Mouse (Mus musculus) Muller cell, postnatal 12 days (primary cell): ENCODE results near the gene Gga3.

Source experiments
- DNase-seq: peaks from one replicate; pipeline ENCODE4 v3.0.0-alpha.2; 2015; ENCODE audit errors: inconsistent ontology term

The Gga3 gene

DNA sequence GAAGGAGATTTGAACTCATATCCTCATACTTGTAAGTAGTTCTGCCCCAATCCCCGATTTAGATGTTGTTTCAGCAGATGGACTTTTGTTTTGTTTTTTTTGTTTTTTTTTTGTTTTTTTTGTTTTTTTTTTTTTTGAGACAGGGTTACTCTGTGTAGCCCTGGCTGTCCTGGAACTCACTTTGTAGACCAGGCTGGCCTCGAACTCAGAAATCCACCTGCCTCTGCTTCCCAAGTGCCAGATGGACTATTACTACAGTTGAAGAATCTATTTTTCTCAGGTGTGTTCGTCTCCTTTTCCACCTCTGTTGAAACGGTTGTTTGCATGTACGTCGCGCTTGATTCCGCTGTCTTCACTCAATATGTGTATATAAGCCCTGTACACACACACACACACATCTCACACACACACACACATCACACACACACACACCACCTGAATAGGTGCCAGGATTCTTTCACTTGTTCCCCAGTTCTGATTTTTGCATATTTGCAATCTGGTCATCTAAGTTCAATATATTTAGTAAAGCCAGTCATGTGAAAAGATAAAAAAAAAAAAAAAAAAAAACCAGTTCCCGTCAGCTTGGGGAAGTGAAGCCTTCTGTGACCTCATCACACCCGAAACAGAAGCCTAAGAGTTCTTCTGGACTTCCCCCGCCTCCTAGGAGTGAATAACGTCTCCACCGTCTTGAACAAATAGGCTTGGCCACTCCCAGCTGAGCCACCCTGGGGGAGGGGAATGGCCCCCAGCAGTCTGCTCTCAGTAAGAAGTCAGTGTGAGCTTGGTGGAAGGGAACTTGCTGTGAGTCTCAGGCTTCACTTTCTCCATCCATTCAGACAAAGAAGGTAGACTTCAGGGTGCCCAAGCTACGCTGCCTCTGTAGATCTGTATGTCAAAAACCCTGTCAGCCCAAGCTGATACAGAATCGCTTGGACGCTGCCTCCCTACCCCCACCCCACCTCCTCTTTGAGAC, 27.0 kb upstream of the Gga3 start:
- DNase-seq = peak; percentile 18

DNA sequence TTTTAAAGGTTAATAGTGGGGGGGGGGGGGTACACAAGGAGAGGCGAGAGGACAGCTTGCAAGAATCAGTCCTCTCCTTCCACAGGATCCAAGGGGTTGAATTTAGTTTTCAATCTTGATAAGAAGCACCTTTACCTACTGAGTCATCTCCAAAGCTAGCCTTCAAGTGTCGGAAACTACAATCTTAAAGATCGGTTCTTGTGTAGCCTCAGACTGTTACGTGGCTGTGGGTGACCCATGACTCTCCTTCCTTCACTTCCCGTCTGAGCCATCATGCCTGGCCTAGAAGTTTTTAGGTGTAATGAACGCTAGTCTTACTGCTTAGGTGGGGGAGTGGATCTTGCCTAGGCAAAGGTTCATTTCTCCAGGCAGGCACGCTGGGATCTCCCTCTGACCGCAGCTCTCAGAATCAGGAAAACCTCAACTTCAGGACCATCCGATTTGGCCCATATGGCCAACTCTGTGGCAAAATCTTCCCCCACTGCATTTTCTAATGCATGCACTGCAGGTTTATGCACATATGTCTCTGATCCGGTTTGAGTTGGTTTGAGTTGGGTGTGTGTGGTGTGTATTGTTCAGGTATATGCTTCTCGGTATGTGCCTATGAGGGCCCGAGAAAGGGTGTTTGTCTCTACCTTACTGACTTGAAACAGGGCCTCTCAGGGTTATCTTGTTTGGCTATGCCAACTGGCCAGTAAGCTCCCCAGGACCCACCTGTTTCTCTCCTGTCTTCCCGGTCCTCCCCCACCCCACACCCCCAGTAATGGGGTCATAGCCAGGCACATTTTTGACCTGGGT, 26.1 kb upstream of the Gga3 start:
- no peak for DNase-seq

DNA sequence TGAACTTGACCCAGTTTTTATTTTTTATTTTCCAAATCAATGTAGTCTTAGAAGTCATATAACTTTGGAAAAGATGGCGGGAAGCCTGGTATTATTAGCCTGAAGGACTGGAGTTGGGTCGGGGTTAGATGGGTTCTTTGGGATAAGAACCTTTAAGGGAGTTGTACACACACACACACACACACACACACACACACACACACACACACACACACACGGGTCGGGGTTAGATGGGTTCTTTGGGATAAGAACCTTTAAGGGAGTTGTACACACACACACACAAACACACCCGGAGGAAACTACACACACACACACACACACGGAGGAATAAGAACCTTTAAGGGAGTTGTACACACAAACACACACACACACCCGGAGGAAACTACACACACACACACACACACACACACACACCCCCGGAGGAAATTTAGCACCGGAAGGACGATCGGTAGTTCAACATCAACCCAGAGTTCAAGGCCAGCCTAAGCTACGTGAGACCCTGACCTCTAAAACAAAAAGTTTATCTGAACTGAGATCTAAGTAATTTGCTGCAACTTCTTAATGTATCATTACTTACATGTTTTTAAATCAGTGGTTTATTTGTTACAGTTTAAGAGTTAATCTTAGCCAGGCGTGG, 24.7 kb upstream of the Gga3 start:
- DNase-seq = no peak

DNA sequence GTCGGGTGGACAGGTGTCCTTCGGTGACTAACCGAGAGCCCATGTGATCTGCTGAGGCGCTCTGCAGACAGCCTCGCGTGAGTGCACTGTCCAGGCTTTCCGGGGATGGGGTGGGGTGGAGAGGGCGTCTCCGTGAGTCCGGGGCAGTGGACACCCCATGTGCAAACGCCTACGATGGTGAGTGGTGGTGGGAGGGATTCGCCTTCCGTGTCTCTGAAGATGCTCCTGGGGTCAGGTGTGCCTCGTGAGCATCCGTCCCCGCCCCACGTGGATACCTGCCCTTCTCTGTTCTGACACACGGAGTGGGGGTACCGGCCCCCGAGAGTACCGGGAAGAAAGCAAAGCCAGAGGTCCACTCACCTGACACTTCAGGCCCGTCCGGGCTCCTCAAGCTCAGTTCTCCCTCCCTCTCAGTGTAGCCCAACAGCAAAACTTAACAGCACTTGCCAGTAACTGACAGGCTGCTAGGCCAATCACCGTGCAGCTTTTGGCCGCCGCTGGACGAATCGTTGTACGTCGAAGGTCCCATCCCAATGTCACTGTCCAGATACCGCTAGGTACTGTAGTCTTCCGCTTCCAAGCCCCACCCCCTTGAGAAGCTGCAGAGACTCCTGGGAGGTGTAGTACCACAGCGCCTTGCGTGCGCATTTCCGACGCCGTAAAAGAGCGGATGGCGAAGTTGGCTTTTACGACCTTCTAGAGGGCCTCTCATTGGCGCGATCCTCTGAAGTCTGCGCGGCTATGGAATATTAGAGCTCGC, 24.0 kb upstream of the Gga3 start, which contains the start of gene Slc25a19:
Gene Slc25a19, minus strand, starts transcription at position 591 of the 760 bp plus-strand sequence.
- DNase-seq = peak; percentile 99

DNA sequence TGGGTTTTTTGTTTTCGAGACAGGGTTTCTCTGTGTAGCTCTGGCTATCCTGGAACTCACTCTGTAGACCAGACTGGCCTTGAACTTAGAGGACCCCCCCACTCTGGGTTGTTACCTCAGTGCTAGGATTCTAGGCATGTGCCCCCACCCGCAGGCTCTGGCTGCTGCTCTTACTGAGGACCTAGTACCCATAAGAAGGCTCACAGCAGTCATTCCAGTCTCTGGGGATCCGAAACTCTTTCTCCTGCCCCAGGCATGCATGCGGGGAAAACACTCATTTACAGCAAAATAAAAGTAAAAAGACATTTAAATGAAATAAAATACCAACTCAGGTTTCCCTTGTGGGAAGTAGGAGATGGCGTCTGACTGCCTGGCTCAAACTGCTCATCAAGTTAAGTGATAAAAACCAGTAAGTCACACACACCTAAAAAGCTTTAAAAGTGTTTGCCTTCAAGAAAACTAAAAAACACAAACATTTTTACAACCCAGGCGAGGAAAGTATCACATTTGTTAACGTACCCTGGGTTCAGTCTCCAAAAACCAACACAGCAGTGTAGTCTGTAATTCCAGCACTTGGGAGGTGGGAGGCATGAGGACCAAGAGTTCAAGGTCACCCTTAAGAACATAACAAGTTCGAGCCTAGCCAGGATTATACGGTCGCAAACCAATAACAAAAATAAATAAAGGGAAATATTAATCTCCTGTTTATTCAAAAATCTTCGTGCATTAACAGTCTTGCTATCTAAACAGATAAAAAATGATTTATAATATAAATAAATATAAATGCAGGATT, 23.2 kb upstream of the Gga3 start:
- no peak for DNase-seq

DNA sequence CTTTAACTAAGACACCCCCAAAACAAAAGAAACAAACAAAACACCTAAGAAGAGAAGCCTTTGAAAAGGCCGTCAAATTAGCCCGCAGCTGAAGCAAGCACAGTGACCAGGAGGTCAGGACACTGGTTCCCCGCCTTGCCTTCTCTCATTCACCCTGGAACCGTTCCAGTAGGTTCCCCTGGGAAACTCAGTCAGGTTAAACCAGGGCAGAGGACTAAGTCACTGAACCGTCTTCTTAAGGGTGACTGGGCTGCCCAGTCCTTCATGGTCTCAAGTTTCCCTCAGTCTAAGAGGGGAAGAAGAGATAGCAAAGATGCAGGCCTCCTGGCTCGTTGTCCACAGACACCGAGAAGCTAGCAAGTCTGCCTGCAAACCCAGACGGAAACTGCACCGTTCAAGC, 22.0 kb upstream of the Gga3 start:
- DNase-seq = no peak

DNA sequence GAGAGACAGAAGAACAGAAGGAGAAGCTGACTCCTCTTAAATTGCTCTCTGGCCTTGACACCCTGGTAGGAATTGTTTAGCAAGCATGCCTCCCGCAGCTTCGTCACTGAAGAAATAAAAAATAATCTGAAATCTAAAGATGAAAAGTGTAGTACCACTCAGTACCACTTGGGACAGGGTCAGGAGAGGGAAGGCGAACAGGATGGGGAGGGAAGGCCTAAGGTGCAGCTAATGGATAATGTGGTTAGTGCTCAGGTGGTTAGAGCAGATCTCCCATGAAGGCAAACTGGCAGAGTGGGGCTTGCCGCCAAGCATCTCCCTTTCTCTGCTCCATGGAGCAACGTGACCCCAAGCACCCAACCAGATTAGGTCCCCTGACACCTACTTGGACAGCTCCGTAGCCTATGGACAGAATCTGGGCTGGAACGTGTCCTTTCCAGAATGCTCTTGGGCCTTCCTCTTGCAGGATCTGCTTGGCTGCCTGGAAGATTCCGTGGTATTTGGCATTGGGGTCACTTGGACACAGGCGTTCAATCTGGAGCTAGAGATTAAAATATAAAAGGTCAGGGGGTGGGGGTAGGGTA, 19.7 kb upstream of the Gga3 start:
- no peak for DNase-seq

DNA sequence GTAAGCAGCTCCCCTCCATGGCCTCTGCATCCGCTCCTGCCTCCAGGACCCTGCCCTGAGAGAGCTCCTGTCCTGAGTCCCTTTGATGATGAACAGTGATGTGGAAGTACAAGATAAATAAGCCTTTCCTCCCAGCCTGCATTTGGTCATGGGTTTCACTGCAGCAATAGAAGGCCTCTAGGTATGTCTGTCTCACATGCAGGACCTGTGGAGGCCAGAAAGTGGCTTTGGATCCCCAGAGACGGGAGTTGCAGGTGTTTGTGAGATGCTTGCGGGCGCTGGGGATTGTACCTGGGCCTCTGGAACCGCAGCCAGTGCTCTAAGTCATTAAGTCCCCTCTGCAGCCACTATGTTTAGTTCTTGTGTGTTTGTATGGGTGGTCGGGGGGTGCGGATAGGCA, 16.1 kb upstream of the Gga3 start:
- no peak for DNase-seq

DNA sequence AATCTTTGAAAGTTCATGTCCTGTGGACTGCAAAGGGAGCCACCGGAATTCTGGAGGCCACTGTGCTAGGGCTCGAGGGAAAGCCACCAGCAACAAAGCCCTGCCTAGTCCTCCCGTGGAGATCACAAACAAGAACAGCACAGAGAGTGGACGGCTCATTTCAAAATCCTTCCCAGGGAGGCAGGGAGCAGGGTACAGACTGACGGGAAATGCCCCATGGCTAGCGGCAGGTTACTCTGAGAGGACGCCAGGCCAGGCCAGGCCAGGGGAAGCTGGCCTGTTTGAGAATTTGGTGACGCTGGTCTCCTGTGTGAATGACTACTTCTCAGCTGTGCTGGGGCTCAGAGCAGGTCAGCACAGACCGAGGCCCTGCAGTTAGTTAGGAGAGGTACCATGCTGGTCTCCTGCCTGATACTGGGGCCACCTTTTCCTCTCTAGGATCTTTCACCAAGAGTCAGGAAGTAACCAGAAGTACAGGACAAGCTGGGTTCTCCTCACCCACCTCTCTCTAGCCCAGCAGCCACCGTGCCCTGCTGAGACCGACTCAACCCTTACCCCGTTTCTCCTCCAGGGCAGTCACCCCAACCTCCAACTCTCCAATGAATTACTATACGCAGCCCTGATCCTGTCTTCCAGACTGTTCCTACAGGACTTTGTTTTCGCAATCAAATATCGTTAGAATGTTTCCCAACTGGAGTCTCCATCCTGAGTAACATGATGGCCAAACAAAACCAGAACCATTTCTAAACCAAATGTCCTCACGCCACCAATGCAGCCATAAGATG, 15.1 kb upstream of the Gga3 start:
- no peak for DNase-seq

DNA sequence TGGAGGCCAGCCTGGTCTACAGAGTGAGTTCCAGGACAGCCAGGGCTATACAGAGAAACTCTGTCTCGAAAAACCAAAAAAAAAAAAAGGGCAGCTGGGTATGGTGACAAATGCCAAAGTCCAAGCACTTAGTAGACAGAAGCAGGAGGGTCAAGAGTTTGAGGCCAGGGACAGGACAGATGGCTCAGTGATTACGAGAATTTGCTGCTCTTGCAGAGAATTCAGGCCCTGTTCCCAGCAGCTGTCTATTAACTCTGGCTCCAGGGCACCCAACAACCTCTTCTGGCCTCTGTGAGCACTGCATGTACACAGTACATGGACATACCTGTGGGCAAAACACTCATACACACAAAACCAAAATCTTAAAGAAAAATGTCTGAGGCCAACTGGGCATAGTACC, 14.2 kb upstream of the Gga3 start:
- DNase-seq = no peak

DNA sequence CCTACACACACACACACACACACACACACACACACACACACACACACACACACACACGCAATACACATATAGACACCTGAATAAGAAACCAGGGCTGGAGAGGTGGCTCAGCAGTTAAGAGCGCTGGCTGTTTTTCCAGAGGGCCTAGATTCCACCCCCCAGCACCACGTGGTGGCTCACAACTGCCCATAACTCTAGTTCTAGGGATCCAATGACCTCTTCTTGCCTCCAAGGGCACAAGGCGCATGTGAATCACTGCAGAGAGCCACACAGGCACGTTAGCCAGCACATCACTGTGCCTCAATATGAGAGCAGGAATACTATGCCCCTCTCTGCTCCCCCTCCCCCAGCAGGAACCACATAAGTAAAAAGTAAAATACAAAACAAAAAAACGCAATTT, 13.0 kb upstream of the Gga3 start:
- DNase-seq = no peak

DNA sequence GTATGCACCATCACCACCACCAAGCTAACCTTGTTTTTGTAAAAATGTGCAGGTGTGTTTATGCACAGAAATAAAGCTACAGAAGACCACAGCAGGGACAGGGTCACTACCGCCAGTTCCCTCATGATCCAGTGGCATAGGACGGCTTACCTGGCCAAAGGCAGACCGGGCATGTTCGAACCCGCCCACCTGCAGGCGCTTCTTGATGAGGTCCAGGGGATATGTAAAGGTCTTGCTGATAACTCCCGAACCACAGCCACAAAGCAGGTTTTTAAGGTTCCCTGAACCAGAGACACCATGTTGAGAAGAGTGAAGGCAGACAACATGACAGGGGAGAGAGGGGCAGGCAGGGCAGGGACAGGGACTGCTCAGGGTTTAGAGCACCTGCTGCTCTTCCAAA, 12.5 kb upstream of the Gga3 start:
- no peak for DNase-seq

DNA sequence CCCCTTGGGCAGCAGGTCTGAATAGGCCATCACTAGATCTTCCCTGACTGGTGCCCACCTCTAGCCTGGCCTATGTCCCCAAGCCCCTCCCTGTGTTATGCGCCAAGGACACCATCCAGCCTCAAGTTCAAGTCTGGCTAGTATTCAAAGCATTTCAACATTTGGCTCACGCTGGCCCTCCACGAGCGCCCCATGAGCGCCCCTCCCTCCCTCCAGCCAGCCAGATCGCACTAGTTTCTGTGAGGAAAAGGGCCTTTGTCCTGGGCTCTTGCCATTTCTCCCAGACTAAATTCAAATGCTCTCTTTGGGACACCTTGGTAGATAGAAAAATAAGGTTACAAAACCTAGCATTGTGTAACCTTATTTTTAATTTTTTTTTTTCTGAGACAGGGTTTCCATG, 12.0 kb upstream of the Gga3 start:
- no peak for DNase-seq

DNA sequence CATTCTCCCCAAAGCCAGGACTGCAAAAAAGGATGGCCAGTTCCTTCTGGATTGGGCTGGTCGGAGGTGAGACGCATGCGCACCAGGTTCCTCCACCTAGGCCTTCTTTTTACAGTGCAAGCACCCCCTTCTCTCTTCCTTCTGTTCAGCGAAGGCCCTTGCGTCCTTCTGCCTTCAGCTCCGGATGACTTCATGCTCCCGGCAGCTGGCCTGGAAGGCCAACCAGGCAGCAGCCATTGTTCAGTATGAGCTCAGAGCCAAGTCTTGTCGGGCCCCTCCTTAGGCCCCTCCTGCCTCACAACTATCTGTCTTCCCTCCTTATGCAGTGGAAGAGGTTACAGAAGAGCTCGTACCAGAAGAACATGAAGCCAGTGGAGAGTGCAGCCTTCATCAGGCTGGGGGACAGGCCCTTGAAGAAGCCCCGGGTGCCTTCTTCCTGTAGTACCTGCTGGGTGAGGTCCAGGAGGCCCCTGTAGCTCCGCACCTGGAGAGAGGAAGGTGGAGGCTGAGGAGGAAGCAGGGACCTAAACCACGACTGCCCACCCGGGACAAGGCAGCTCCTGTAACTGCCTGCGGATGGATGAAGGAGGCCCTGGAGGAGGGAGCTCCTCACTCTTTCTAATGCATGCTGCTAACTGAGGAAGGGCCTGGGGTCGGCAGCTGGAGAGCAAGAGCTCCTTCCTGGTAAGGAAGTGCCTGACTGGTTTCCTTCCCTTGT, 11.4 kb upstream of the Gga3 start:
- peak; percentile 28 for DNase-seq

DNA sequence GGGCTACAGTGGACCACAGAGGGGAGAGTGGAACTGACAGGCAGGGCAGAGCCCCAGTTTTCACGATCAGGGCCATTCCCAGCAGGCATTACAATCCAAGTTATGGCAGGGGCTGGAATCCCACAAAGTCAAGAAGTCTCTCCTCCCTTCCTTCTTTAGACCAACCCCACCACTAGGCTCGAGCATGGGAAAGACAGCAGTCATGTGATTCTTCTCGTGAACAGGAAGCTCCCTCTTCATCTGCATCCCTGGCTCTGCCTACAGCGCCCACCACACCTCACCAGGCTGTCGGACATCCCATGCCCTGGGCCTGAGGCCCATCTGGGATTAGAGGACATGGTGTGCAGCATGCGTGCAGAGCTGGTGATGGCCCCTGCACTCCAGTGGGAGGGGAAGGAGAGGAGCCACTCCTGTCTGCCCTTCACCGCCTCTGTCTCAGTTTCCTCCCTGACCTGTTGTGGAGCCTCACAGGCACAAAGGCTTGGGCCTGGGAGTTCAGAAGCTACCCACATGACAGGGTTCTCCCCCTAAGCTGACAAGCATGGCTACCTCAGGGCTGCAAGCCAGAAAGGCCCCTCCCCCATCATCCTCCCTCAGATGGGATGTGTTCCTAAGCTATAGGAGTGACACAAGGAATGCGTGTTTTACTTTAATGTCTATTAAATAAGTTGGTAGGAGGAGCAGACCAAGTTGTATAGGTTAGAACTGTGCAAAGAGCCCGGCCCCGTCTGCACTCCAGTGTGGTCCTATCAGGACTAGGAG, 10.7 kb upstream of the Gga3 start:
- no peak for DNase-seq

DNA sequence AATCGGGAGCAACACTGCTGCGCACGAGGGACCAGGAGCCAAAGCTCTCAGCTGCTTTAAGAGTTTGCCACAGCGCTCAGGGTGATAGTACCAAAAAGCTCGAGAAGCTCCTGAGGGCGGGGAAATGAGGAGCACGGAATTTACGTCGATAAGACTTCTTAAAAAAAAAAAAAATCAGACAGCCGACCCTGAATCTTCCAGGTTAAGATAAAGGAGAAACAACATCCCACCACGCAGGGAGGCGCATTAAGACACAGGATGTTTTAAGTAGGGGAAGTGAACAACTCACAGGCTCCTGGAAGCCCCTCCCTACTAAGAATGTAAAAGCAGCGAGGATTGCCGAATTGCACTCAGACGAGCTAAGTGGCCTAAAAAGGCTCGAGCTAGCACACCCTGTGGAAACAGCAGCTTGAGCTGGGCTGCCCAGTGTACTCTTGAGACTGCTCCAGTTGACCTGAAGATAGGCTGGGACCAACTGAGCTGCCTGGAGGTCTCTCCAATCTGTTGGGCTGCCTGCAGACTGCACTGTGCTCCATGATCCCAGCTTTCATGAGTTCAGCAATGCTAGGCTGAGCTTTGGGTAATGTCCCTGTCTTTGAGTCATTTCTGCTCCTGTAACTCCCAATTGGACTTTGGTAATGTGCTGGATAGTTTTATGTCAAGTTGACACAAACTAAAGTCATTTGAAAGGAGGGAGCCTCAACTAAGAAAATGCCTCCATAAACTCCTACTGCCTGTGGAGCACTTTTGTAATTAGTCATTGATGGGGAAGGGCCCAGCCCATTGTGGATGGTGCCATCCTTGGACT, 9.5 kb upstream of the Gga3 start:
- DNase-seq = peak; percentile 21

DNA sequence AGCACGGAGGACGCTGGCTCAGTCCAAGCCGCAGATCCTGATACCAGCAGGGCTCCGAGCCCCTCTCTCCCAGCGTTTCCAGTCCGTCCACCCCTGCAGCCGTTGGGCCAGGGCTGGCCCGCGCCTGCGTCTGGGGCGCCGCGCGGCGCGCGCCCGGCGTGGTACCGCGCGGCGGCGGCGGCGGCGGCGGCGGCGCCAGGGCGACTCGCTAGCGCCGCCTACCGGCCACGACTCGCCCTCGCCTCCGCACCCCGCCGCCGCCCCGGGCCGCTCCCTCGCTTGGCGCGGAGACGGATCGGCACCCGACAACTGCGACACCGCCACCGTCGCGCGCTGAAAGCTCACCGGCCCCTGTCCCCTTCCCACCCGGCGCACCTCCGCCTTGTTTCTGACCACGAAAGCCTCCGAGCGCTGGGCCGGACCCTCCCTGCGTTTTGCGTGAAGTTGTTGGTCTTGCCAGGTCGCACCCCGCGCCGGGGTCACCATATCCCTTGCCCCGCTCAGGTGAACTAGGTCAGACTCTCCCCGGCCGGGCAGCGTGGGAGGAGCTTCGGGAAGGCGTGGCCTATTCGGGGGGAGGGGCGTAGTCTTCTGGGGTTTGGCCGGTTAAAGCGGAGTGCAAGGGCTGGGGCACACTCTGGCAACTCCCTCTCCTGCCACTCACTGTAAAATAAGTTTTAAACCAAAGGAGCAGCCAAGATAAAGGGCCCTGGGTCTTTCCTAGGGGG, 8.7 kb upstream of the Gga3 start, which contains the start of gene Mif4gd:
Gene Mif4gd, minus strand, starts transcription at position 560 of the 728 bp plus-strand sequence.
- peak; percentile 94 for DNase-seq
